ENCODE assay signal across 7 mouse cellular contexts in genomic region chr2:84775665-84776064, GRCm38 (mm10). TPM values are rescaled to one million over a fixed set of nuclear protein-coding genes. Genes with fewer than 3 reads are reported as not detected.
DNase-seq lines count a peak whose midpoint lies in the region; ATAC-seq lines count a peak whose summit lies in the region.

No protein-coding gene starts in this region.

- WGBS in kidney, embryonic 16.5 days, result 67% methylated on average over 6 of the region's 6 CpGs
- 70% methylated on average over 6 of the region's 6 CpGs for WGBS in embryonic facial prominence, embryonic 15.5 days

- intact Hi-C loops in gastrocnemius, postnatal 14 days (cut with DNase I; ENCODE audit: low total_unique reads), result no loop called here

- no peak overlapping the region for H3K9ac ChIP-seq in kidney, embryonic 16.5 days (replicated peaks; ENCODE audit: low read length)
- no peak overlapping the region for H3K9ac ChIP-seq in embryonic facial prominence, embryonic 15.5 days

- H3K4me1 ChIP-seq in kidney, embryonic 16.5 days (ENCODE audit: insufficient read depth, low read length), result peaks cover 13% of the 10 kb centered on the region
- peaks cover 10% of the 10 kb centered on the region for H3K4me1 ChIP-seq in embryonic facial prominence, embryonic 15.5 days

- H3K27me3 ChIP-seq in kidney, embryonic 16.5 days (ENCODE audit: insufficient read depth, low read length), result no peaks in the 10 kb centered on the region
- H3K27me3 ChIP-seq in embryonic facial prominence, embryonic 15.5 days, result no peaks in the 10 kb centered on the region

- ATAC-seq in kidney, embryonic 16.5 days (ENCODE audit: low FRiP score, low TSS enrichment), result no peak
- no peak for ATAC-seq in embryonic facial prominence, embryonic 15.5 days (ENCODE audit: insufficient number of reproducible peaks, low FRiP score, low TSS enrichment, low read depth)

- no peak overlapping the region for H3K4me2 ChIP-seq in kidney, embryonic 16.5 days (replicated peaks; ENCODE audit: low read depth, low read length)
- H3K4me2 ChIP-seq in embryonic facial prominence, embryonic 15.5 days (replicated peaks), result no peak overlapping the region

- no peak overlapping the region for H3K4me3 ChIP-seq in kidney, embryonic 16.5 days (ENCODE audit: low read length)
- no peak overlapping the region for H3K4me3 ChIP-seq in embryonic facial prominence, embryonic 15.5 days (replicated peaks)

- no peaks in the 10 kb centered on the region for H3K36me3 ChIP-seq in kidney, embryonic 16.5 days (ENCODE audit: insufficient read depth, low read length)
- no peaks in the 10 kb centered on the region for H3K36me3 ChIP-seq in embryonic facial prominence, embryonic 15.5 days

- DNase-seq in kidney, adult 8-10 months, result no peak
- DNase-seq in gastrocnemius, postnatal 14 days, result peak; percentile 47
- peak; percentile 65 for DNase-seq in lung, postnatal 10 days
- DNase-seq in frontal cortex, postnatal 10 days (ENCODE audit: low spot score in 2 of 2), result no peak
- DNase-seq in left cerebral cortex, adult 9 months (ENCODE audit: low spot score in 2 of 2), result no peak

- H3K9me3 ChIP-seq in kidney, embryonic 16.5 days (ENCODE audit: low read length), result no peaks in the 10 kb centered on the region
- H3K9me3 ChIP-seq in embryonic facial prominence, embryonic 15.5 days (replicated peaks), result no peaks in the 10 kb centered on the region

- peak overlapping the region; percentile 74 for H3K27ac ChIP-seq in kidney, embryonic 16.5 days (ENCODE audit: low read length)
- 0 out of 2 replicates have a peak overlapping the region, but pooled peaks have one; percentile 3 for H3K27ac ChIP-seq in embryonic facial prominence, embryonic 15.5 days (replicated peaks)

RNA-seq across cellular contexts. Expression of gene Serping1, which starts 0.4 kb away (rescaled TPM):
- 115 and 119 TPM in 2 replicates for polyA plus RNA-seq in kidney, embryonic 16.5 days (2015; fragmentation: Nextera tagmentation; extraction: Ambion mirVana)
- polyA plus RNA-seq in embryonic facial prominence, embryonic 15.5 days (2015; fragmentation: Nextera tagmentation; extraction: Ambion mirVana), result 40.0 and 48.0 TPM in 2 replicates
- 10 to 100 TPM; 55.0 to 72.1 TPM for total RNA-seq in gastrocnemius, postnatal 14 days (2021)

RNA-seq across cellular contexts. Expression of gene Ube2l6, which starts 23.0 kb away (rescaled TPM):
- polyA plus RNA-seq in kidney, embryonic 16.5 days (2015; fragmentation: Nextera tagmentation; extraction: Ambion mirVana), result 44.0 and 46.9 TPM in 2 replicates
- 35.3 and 36.7 TPM in 2 replicates for polyA plus RNA-seq in embryonic facial prominence, embryonic 15.5 days (2015; fragmentation: Nextera tagmentation; extraction: Ambion mirVana)
- 1 to 10 TPM; 6.1 to 7.0 TPM for total RNA-seq in gastrocnemius, postnatal 14 days (2021)

RNA-seq across cellular contexts. Expression of gene Gm19426, which starts 32.2 kb away (rescaled TPM):
- 9.8 and 10.9 TPM in 2 replicates for polyA plus RNA-seq in kidney, embryonic 16.5 days (2015; fragmentation: Nextera tagmentation; extraction: Ambion mirVana)
- polyA plus RNA-seq in embryonic facial prominence, embryonic 15.5 days (2015; fragmentation: Nextera tagmentation; extraction: Ambion mirVana), result 7.0 and 9.0 TPM in 2 replicates
- 1 to 10 TPM in 1 of 2 experiments, under 1 TPM in 1; 0.66 to 1.0 TPM for total RNA-seq in gastrocnemius, postnatal 14 days (2021)

RNA-seq across cellular contexts. Expression of gene Ypel4, which starts 41.8 kb away (rescaled TPM):
- polyA plus RNA-seq in kidney, embryonic 16.5 days (2015; fragmentation: Nextera tagmentation; extraction: Ambion mirVana), result 5.4 and 9.4 TPM in 2 replicates
- 6.6 and 7.9 TPM in 2 replicates for polyA plus RNA-seq in embryonic facial prominence, embryonic 15.5 days (2015; fragmentation: Nextera tagmentation; extraction: Ambion mirVana)
- total RNA-seq in gastrocnemius, postnatal 14 days (2021), result 1 to 10 TPM in 1 of 2 experiments, under 1 TPM in 1; 0.73 to 1.0 TPM

RNA-seq across cellular contexts. Expression of gene Smtnl1, which starts 46.8 kb away (rescaled TPM):
- 0.19 and 0.26 TPM in 2 replicates for polyA plus RNA-seq in kidney, embryonic 16.5 days (2015; fragmentation: Nextera tagmentation; extraction: Ambion mirVana)
- 0.33 and 0.53 TPM in 2 replicates for polyA plus RNA-seq in embryonic facial prominence, embryonic 15.5 days (2015; fragmentation: Nextera tagmentation; extraction: Ambion mirVana)
- 100 to 1,000 TPM in 1 of 2 experiments, 10 to 100 TPM in 1; 95.9 to 120 TPM for total RNA-seq in gastrocnemius, postnatal 14 days (2021)

Comparison
In these comparisons a context has a peak if more than half of its experiments do, and no peak if none do; other contexts are left out.
1. DNase-seq: peak in gastrocnemius, postnatal 14 days (single experiment) and lung, postnatal 10 days (single experiment); none in kidney, adult 8-10 months (0 of 2), frontal cortex, postnatal 10 days (0 of 2) and left cerebral cortex, adult 9 months (0 of 2).